Mouse (Mus musculus) lung, postnatal 0 days (tissue): ENCODE measurements at regions not wholly inside any gene's neighbourhood (a gene's known extent, or its start where the extent isn't known, plus 50 kb on each side); places are given as distances from the start of the nearest gene placed in this dataset.

Source experiments
- ATAC-seq: fragments of 200-750 bp; cut with Nextera tagmentation; 2 replicates; pipeline ENCODE4 v1.8.0; 2017; ENCODE audit warnings: moderate library complexity
- DNase-seq: peaks from one replicate; pipeline ENCODE4 v3.0.0-alpha.2; 2016; ENCODE audit warnings: low spot score
- H3K27ac ChIP-seq: fragments of 300-500 bp; sonication (generic); 2 replicates; pipeline ENCODE4 v1.5.1; 2014; ENCODE audit warnings: antibody characterized with exemption, mild to moderate bottlenecking, low read length, mixed read lengths
- H3K27me3 ChIP-seq: fragments of 300-500 bp; sonication (generic); replicated peaks from 2 replicates; pipeline ENCODE4 v1.6.1; 2014; ENCODE audit warnings: low read length, mixed read lengths; ENCODE audit not compliant: insufficient read depth
- H3K36me3 ChIP-seq: fragments of 300-500 bp; sonication (generic); 2 replicates; pipeline ENCODE4 v1.6.1; 2014; ENCODE audit warnings: low read length, mixed read lengths; ENCODE audit not compliant: insufficient read depth
- H3K4me1 ChIP-seq: fragments of 300-500 bp; sonication (generic); 2 replicates; pipeline ENCODE4 v1.6.1; 2014; ENCODE audit warnings: antibody characterized with exemption, low read depth, low read length, mixed read lengths; ENCODE audit not compliant: insufficient read depth
- H3K4me2 ChIP-seq: fragments of 300-500 bp; sonication (generic); replicated peaks from 2 replicates; pipeline ENCODE4 v1.6.1; 2014; ENCODE audit warnings: low read depth, mild to moderate bottlenecking, low read length, moderate library complexity, mixed read lengths
- H3K4me3 ChIP-seq: fragments of 300-500 bp; sonication (generic); 2 replicates; pipeline ENCODE4 v1.5.1; 2014; ENCODE audit warnings: low read depth, low read length
- H3K9ac ChIP-seq: fragments of 300-500 bp; sonication (generic); replicated peaks from 2 replicates; pipeline ENCODE4 v1.6.1; 2014; ENCODE audit warnings: low read depth, mild to moderate bottlenecking
- H3K9me3 ChIP-seq: fragments of 300-500 bp; sonication (generic); 2 replicates; pipeline ENCODE4 v1.6.1; 2016; ENCODE audit warnings: low read length, mixed read lengths
- CTCF ChIP-seq: IDR thresholded peaks from 2 replicates; pipeline ENCODE4 v1.5.1; 2016; ENCODE audit warnings: antibody characterized with exemption, mild to moderate bottlenecking
- EP300 ChIP-seq: IDR thresholded peaks from 2 replicates; pipeline ENCODE4 v1.6.1; 2016; ENCODE audit warnings: antibody characterized with exemption, mild to moderate bottlenecking, control low read depth
- WGBS: fragments of 180-500 bp; shearing (Covaris S2); extraction: QIAGEN DNeasy Blood & Tissue Kit; methylation state at CpG from one replicate; pipeline ENCODE4 v1.1.7; 2014; 5-methylcytosine and 5-hydroxymethylcytosine counted together

- WGBS = 68% methylated on average over 9 of the region's 9 CpGs
- Histone ChIP-seq H3K4me1 (no peaks in the 10 kb centered on the region), H3K36me3 (no peaks in the 10 kb centered on the region), H3K27ac (no peak overlapping the region), H3K4me3 (no peak overlapping the region), H3K9me3 (no peaks in the 10 kb centered on the region), H3K4me2 (no peak overlapping the region), H3K9ac (no peak overlapping the region), H3K27me3 (no peaks in the 10 kb centered on the region)
- TF ChIP-seq CTCF (no peak), EP300 (no peak)
- DNase-seq (no peak), ATAC-seq (no peak)
Measured at GRCm38 (mm10) chr1:119108578-119108977, 55.2 kb upstream of the Gli2 start.

DNA sequence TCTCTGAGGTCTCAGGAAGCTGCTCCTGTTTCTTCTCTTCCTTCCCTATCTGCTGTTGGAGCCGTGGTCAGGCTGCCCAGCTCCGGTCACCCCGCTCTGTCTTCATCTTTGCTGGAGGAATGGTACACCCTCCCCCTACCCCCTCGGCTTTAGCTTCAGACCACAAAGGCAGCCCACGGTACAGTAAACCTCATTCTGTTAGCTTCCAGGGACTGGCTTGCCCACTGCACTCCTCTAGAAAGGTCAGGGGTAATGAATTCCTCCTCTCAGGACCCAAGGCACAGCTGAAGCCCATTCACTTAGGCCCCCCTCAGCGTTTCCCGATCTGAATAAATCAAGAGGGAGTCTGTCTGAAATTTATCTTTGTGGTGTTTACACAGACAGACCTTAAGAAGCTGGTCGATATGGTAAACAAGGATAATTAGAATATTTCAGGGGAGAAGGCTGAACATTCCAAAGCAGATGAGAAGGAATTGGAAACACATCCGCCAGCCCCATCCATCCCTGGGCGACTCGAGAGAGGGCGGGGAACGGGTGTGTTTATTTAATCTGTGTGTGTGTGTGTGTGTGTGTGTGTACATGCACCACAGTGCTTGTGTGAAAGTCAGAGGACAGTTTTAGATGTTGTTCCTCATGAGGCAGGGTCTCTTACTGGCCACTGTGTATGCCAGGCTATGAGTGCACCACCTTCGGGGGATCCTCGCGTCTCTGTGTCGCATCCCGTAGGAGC, 53.0 kb upstream of the Gli2 start:
- ATAC-seq (no peak), DNase-seq (no peak)
- H3K27ac ChIP-seq = no peak overlapping the region
- H3K9ac ChIP-seq = no peak overlapping the region
- no peaks in the 10 kb centered on the region for H3K9me3 ChIP-seq
- H3K4me1 ChIP-seq = no peaks in the 10 kb centered on the region
- H3K27me3 ChIP-seq = no peaks in the 10 kb centered on the region
- H3K36me3 ChIP-seq = no peaks in the 10 kb centered on the region
- no peak overlapping the region for H3K4me2 ChIP-seq
- WGBS = 59% methylated on average over 18 of the region's 18 CpGs
- H3K4me3 ChIP-seq = no peak overlapping the region
- no peak for TF ChIP-seq EP300
- no peak for TF ChIP-seq CTCF
